Mouse (Mus musculus): ENCODE data around the gene Klhl23.

The Klhl23 gene

GRCm38 (mm10) chr2:69829680-69830079 lies 7.9 kb downstream of the Klhl23 start:
- DNase-seq (ENCODE audit: low spot score in 2 of 2) = no peak

- no peak for DNase-seq (ENCODE audit: low spot score in 2 of 2)
Observed at GRCm38 (mm10) chr2:69830116-69830515, 8.4 kb downstream of the Klhl23 start.

GRCm38 (mm10) chr2:69837244-69837967 lies 15.7 kb downstream of the Klhl23 start:
- no peak for DNase-seq (ENCODE audit: low spot score in 2 of 2)

- no peak for DNase-seq (ENCODE audit: low spot score in 2 of 2)
Observed at GRCm38 (mm10) chr2:69837996-69838395, 16.3 kb downstream of the Klhl23 start.

GRCm38 (mm10) chr2:69838707-69839106 lies 17.0 kb downstream of the Klhl23 start:
- DNase-seq (ENCODE audit: low spot score in 2 of 2) = no peak

- DNase-seq (ENCODE audit: low spot score in 2 of 2) = no peak
Observed at GRCm38 (mm10) chr2:69840261-69840660, 18.5 kb downstream of the Klhl23 start.

- no peak for DNase-seq (ENCODE audit: low spot score in 2 of 2)
Observed at GRCm38 (mm10) chr2:69849215-69849614, 27.5 kb downstream of the Klhl23 start.

- peak in 1 of 2 experiments; percentile 52 for DNase-seq (ENCODE audit: low spot score in 2 of 2)
Observed at GRCm38 (mm10) chr2:69851427-69852058, 29.8 kb downstream of the Klhl23 start.

- no peak for DNase-seq (ENCODE audit: low spot score in 2 of 2)
Observed at GRCm38 (mm10) chr2:69856392-69856791, 34.6 kb downstream of the Klhl23 start.

GRCm38 (mm10) chr2:69857882-69858281 lies 36.1 kb downstream of the Klhl23 start:
- no peak for DNase-seq (ENCODE audit: low spot score in 2 of 2)

- peak; percentile 30 to 73 for DNase-seq (ENCODE audit: low spot score in 2 of 2)
Observed at GRCm38 (mm10) chr2:69860972-69861452, 39.3 kb downstream of the Klhl23 start.

- peak; percentile 94 to 97 for DNase-seq (ENCODE audit: low spot score in 2 of 2)
Observed at GRCm38 (mm10) chr2:69861485-69862091, 39.8 kb downstream of the Klhl23 start, which contains the start of gene Ssb. Gene Ssb (plus strand): TSS chr2:69861562.

- no peak for DNase-seq (ENCODE audit: low spot score in 2 of 2)
Observed at GRCm38 (mm10) chr2:69862117-69862657, 40.4 kb downstream of the Klhl23 start.

- DNase-seq (ENCODE audit: low spot score in 2 of 2) = no peak
Observed at GRCm38 (mm10) chr2:69883990-69884391, 62.2 kb downstream of the Klhl23 start.

- DNase-seq (ENCODE audit: low spot score in 2 of 2) = no peak
Observed at GRCm38 (mm10) chr2:69884581-69884980, 62.8 kb downstream of the Klhl23 start.

- DNase-seq (ENCODE audit: low spot score in 2 of 2) = no peak
Observed at GRCm38 (mm10) chr2:69885050-69885449, 63.3 kb downstream of the Klhl23 start.

GRCm38 (mm10) chr2:69885451-69886305 lies 63.9 kb downstream of the Klhl23 start, which contains the start of gene Mettl5:
Gene Mettl5 (minus strand): TSS chr2:69885615.
- DNase-seq (ENCODE audit: low spot score in 2 of 2) = peak; percentile 91 to 95

All from spleen, postnatal 4 days (tissue).